Mouse (Mus musculus) right cerebral cortex, postnatal 4 days (tissue): ENCODE results near the gene Slc11a1.
"Not testable (repeated sequence)": the region's sequence is repeated elsewhere in the genome, so short reads cannot be mapped to it uniquely, and the experiment has no call there.

Source experiments
- DNase-seq: peaks from one replicate; pipeline ENCODE4 v3.0.0-alpha.2; 2022

Slc11a1 gene

DNA sequence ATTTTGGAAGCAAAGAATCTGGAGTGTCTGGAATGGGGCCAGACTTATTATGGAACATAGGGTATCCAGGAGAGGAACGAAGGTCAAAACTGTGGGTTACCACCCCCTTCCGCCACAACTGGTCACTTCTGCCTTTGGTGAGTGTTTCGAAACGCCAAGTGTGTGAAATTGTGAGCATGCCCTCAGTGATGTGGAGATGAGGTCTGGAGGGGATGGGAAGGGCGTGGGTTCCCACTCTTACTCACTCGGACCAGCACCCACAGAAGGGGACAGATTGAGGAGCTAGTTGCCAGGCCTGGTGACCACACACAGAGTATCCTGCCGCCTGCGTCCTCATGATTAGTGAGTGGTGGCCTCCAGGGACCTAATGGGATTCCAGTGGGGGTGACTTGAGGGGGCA lies at the start of gene Slc11a1:
Gene Slc11a1 (plus strand): TSS at position 216 of the 400 bp plus-strand sequence.
- DNase-seq: no peak

DNA sequence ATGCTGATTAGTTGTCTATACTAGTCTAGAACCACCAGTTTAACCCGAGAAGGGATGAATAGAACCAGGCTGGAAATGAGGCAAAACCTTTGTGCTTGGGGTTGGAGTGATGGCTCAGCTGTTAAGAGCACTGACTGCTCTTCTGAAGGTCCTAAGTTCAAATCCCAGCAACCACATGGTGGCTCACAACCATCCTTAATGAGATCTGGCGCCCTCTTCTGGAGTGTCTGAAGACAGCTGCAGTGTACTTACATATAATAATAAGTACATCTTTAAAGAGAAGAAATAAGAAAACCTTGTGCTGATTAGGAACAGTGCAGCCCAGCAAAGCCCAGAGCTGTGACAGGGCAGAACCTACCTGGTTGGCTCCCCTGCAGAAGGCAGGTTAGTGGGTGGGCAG lies 48.1 kb upstream of the Slc11a1 start:
- DNase-seq: not testable (repeated sequence)

GRCm38 (mm10) chr1:74329899-74330431 lies 45.0 kb upstream of the Slc11a1 start:
- no peak for DNase-seq

DNA sequence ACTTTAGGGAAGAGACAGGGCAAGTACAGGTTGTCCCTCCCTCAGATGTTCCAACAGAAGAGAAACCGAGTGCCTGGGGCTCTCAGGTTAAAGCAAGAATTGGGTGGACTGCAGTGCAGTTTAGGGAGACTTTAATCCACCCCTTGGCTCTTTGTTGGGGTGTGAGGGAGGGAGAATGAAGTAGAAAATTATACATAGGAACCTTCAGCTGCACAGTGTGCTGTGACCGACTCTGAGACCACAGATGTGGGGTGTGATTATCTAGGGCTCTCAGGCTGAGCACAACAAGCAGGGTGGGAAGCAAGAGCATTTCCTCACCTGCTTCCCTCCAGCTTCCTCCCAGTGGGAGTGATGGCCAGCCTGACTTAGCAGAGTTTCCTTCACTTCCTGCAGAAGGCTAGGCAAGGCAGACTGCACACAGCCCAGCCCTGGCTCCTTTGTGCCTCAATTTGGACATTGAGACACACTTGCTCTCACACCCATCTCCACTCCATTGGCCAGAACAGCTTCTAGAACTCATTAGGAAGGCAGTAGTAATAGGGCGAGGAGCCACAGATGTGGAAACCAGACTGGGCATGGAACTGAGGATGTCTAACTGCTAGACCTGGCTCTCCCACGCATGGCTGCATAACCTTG lies 43.8 kb upstream of the Slc11a1 start:
- no peak for DNase-seq

- peak; percentile 95 for DNase-seq
Measured at GRCm38 (mm10) chr1:74332241-74332763, 42.7 kb upstream of the Slc11a1 start.

DNA sequence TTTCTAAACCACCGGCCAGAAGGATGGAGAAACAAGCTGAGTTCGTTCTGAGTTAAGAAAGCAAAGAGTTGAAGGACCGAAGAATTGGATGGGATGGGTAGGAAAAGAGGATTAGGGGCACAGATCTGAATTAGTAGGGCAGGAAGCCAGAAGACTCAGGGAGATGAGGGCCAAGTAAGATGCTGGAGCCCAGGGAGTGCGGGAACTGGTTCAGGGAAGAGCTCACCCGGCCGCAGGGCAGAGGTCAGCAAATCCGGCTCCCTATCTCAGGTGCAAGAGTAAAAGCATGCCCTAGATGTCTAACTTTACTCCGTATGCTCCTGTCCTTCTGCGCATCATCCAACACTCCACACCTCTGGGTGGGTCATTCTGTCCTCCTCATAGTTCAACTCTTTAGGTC lies 42.1 kb upstream of the Slc11a1 start:
- no peak for DNase-seq

GRCm38 (mm10) chr1:74334607-74335006 lies 40.4 kb upstream of the Slc11a1 start:
- DNase-seq: no peak

GRCm38 (mm10) chr1:74335033-74335432 lies 40.0 kb upstream of the Slc11a1 start:
- DNase-seq: no peak

- no peak for DNase-seq
Measured at GRCm38 (mm10) chr1:74335436-74336170, 39.4 kb upstream of the Slc11a1 start.

- DNase-seq: no peak
Measured at GRCm38 (mm10) chr1:74337241-74337771, 37.7 kb upstream of the Slc11a1 start.

- DNase-seq: no peak
Measured at GRCm38 (mm10) chr1:74338013-74338412, 37.0 kb upstream of the Slc11a1 start.

- DNase-seq: no peak
Measured at GRCm38 (mm10) chr1:74338626-74339025, 36.4 kb upstream of the Slc11a1 start.

- no peak for DNase-seq
Measured at GRCm38 (mm10) chr1:74339917-74340316, 35.1 kb upstream of the Slc11a1 start.

- peak; percentile 65 for DNase-seq
Measured at GRCm38 (mm10) chr1:74340361-74340764, 34.6 kb upstream of the Slc11a1 start.

GRCm38 (mm10) chr1:74340992-74341391 lies 34.0 kb upstream of the Slc11a1 start:
- not testable (repeated sequence) for DNase-seq

GRCm38 (mm10) chr1:74341898-74342297 lies 33.1 kb upstream of the Slc11a1 start:
- DNase-seq: no peak

DNA sequence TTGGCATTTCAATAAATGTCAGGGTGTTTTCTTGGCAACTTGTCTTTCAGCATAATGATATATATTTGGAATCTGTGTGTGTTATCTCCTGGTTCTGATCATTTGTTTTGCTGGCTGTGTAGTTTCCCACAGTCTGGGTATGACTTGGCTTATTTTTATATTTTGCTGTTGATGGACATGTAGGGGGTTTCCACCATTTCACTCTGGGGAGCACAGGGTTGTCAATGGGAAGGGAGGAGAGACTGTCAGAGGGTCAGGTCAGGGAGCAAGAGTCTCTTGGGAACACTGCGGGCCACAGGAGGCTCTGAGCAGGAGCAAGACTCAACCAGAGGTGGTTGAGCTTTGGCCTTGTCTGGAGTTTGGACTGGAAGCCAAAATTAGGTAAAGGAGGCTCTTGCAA lies 32.7 kb upstream of the Slc11a1 start:
- no peak for DNase-seq

DNA sequence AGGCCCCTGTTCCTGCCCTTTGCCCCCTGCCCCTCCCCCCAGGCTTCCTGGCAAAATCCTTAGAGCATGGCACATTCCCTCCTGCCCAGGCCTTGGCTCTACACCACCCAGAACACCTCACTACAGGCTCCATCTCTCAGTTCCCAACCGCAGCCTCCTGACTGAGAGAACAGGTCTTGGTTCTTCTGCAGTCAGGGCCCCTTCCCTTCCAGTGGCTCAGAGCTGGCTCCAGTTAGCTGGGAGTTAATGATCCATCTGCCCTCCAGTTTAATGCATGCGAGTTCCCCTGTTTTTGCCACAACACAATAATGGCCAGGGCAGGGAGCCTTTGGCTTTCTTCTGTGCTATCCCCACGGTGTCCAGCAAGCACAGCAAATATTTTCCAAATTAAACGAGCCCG lies 31.8 kb upstream of the Slc11a1 start:
- no peak for DNase-seq

- DNase-seq: no peak
Measured at GRCm38 (mm10) chr1:74344163-74344916, 30.7 kb upstream of the Slc11a1 start.

DNA sequence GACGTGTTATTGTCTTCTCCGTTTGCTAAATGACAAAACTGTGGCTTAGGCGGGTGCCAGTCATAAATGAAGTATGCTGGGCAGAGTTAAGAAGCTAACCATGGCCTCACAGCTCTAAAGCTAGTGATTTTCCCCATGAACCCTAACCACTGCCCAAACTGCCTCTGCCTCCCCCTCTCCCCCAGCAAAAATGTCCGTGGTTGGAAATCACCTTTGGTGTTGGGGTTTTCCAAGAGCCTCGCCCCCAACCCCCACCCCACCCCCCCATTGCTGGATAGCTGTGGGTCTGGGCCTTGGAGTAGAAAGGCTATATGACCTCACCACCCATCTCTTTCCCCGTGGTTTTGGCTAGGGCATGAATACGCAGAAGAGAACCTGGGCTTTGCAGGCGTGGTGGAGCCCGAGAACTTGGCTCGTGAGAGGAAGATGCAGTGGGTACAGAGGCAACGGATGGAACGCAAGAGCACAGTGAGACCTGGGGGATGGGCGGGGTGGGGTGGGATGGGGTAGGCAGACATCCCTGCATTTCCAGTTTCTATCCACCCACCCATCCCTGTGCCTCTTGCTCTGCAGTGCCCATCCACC lies 23.7 kb upstream of the Slc11a1 start:
- DNase-seq: no peak

- no peak for DNase-seq
Measured at GRCm38 (mm10) chr1:74352532-74353096, 22.4 kb upstream of the Slc11a1 start.
